Mouse (Mus musculus): ENCODE data around the gene Supt4a.

The Supt4a gene

DNA sequence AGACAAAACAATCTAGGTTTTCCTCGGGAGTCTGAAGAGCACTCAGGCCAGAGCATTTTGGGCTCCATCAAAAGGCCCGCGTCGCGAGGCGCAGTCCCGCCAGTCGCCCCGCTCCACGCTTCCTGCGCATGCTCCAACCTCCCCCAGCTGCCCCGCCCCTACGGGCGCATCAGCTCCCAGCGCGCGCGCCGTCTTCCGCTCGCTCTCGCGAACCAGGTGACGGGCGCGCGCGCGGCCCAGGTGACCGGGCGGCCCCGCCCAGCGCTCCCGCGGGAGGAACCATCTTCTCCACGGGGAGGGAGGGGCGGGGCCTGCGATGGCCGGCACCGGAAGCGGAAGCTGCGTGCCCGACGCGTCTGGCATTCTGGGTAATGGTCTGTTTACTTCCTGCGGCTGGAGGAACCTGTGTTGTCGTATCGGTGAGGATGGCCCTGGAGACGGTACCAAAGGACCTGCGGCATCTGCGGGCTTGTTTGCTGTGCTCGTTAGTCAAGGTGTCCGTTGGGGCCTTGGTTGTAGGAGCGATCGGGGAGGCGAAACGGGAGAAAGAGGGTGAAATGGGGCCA, at the start of gene Supt4a:
Supt4a (plus strand) TSS at position 378 of the 566 bp plus-strand sequence.
- DNase-seq, result peak; percentile 98

GRCm38 (mm10) chr11:87688478-87689203, 48.7 kb upstream of the Supt4a start:
- no peak for DNase-seq

DNA sequence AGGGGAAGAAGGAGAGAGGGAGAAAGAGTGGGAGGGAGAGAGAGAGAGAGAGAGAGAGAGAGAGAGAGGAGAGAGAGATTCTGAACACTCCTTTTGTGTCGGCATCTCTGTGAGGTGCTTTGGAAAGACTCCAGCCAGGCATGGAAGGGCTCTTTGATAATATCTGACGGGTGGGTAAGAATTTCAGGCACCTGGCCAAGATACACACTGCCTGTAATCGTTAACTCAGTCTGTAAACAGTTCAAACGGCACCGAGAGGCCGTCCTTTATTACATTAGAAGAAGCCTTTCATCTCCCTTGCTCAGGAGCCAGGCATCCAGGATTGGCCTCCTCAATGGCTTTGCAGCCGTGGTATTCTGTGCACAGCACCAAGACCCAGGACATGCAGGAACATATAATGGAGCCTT, 47.9 kb upstream of the Supt4a start:
- DNase-seq, result peak; percentile 50

DNA sequence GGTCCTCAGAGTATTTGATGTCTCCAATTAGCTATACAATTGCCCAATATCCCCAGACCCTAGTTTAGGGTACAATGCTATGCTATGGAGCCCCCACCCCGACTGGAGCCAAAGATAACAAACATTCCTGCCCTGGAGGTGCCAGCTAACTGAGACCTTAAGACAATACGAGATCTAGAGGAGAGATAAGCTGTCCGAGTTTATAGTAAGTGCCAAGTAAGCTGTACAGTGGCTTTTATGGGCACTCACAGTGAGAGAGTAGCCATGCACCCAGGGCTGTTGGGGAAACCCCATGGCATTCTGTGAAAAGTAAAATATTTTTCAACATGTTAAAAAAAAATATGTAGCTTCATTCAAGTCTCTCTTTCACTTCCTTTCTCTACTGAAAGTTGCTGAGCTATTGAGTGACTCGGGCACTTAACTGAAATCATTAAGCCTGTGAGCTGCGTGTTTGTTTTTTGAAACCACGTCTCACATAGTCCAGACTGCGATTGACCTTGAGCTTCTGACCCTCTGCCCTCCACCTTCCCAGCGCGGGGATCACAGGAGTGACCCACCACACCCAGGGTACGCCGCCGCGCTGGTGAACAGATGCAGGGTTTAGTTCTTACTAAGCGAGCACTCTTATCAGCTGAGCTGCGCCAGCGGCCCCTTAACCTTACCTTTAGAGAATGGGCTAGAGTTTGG, 47.2 kb upstream of the Supt4a start:
- no peak for DNase-seq

DNA sequence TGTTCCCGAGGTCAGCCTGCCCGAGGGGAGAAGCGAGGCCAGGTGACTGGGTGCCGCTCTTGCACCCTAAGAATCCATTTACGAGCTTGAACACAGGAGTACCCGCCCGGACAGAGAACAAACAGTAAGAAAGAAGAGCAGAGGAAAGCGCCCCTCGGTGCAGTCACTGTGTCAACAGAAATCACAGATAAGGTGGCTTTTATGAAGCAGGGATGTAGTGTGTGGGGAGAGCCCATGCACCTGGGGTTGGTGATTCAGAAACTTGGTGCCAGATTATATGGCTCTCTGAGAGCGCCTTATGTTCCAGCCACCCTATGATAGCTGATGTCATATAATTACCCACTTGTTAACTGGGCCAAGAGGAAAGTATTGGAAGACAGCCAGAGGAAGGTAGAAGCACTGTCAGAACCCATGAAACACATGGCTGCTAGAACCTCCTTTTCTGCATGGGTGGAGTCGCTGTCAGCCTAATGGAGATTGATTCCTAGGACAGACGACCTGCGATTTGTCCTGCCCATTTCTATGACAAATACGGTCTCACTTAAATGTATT, 40.1 kb upstream of the Supt4a start:
- DNase-seq, result no peak

- no peak for DNase-seq
Measured at GRCm38 (mm10) chr11:87698126-87698525, 39.2 kb upstream of the Supt4a start.

DNA sequence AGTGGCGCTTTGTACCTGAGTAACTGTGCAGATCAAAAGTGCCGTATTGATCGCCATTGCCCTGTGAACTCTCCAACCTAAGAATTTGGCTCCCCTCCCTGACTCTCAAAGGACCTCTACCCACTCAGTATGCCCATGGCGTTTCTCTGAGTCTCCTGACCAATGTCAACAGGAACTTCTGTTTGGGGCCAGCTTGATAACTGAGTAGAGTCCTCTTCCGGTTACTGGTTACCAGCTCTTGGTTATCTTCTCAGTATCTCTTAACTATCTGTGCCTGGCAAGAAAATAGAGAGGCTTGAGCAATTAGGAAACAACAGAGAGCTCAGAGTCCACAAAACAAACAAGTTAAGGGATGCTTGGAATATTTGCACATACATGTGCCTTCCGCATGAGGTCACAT, 36.2 kb upstream of the Supt4a start:
- DNase-seq, result no peak

DNA sequence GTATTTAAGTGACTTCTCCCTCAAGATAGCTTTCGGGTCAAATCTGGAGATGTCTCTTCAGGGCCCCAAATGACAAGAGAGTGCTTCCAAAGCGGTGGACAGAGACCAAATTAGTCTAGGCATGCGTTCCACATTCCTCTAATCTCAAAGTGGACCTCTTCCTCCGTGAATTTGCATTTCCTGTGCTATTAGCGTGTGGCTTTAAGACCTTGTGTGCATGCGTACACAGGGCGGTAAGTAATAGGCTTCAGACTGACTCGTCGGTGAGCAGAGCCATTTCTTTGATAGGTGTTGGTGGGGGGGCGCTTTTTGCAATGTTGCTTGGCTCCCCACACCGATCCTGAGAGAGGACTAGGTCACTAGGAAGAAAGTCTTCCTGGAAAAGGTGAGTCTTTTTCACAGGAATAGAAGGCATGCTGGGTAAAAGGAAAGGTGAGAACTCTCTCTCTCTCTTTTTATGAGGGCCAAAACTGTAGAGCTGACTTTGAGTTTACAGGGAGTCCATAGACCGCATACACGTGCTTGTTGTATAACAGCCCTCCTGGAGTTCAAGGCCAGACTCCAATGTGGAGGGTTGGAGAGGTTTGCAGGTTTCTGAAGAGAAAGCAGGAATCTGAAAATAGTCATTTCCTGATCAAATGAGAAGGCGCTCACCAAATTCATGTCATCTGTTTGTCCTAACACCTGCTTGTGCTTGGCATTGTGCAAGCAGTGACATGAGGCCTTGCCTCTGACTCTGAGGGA, 35.3 kb upstream of the Supt4a start:
- DNase-seq, result no peak

DNA sequence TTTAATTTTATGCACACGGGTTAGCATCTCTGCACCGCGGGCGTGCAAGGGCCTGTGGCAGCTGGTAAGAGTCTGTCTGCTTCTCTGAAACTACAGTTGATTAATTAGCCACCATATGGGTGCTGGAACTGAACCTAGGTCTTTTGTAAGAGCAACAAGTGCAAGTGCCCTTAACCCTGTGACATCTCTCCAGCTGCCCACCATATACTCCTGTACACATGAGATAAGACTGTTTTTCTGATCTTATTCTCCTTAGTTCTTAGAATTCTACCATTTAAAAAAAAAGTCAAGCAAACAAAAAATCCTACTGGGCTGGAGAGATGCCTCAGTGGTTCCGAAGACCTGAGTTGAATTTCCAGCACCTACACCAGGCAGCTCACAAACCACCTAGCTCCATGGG, 33.7 kb upstream of the Supt4a start:
- DNase-seq, result no peak

- no peak for DNase-seq
Measured at GRCm38 (mm10) chr11:87704289-87704688, 33.1 kb upstream of the Supt4a start.

DNA sequence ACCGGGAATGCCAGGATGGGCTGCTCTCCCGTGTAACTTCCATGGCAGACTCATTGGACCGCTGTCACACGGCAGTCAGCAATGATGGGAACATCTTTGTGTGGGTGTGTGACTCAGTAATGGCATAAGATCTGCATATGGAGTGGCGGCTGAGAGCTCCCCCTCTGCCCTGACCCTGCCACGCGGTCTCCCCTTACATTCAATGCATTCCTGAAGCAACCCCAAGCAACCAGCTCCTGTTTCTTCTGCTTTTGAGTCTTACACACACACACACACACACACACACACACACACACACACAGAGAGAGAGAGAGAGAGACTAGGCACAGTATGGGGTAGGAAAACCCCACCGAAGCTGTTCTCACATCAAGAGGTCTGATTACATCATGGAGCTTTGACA, 29.8 kb upstream of the Supt4a start:
- no peak for DNase-seq

- DNase-seq, result no peak
Measured at GRCm38 (mm10) chr11:87708979-87709378, 28.4 kb upstream of the Supt4a start.

DNA sequence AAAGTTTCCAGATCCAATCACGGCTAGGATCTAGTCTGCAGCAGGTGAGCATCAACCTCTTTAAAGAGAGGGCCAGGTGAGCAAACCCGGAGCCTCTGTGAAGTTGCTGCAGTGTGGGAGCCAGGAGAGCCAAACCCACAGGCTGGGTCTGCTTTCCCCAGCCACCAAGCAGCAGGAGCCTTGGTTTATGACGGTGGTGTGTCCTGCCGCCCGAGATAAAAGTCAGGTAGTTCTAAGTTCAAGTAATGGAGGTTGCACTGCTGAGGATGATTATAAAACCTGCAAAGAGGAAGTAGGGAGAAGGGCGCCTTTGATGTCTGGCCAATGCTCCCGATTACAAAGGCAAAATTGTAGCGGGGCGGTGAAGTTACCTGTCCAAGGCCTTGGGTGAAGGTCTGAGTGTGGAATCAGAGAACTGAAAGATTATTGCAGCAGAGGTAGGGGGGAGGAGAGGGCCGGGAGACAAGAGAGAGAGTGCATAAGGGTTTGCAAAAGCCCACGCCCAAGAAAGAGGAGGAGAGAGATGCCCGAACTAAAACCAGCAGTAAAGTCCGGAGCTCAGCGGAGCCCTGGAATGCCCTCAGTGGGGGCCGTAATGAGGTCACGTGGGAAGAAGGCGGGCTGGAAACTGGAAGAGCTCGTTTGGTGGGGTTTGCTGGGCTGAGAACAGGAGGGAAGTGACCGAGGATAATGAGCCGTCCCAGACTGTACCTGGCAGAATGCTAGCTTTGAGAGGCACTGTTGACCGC, 27.7 kb upstream of the Supt4a start:
- peak; percentile 77 for DNase-seq

DNA sequence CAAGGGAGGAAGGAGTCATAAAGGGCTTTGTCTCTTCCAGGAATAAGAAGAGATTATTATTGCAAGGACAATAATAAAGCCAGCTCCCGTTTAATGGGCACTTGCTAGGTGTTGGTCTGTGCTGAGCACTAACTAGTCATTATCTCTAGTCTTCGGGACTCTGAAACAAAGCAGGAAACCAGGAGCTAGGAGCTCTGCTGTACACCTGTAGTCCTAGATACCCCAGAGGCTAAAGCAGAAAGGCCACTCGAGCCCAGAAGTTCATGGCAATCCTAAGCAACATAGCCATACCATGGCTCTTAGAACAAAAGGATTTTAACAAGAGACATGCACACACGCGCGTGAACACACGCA, 27.1 kb upstream of the Supt4a start:
- DNase-seq, result no peak

DNA sequence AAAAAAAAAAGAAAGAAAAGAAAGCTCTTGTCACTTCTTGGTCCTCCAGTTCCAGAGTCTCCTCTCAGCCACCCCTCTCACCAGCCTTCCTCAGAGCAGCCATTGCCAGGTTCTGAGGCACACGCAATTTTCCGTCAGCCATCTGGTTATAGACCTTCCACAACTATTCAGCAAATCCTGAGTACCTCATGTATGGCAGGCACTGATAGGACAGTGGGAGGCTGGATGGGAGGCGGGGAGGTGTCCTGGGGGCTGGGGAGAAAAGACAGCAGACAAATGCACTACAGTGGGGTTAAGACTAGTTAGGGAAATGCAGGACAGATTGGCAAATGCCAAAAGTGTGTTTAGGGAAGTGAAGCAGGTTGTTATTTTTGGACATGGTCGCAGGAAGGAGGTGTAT, 25.2 kb upstream of the Supt4a start:
- no peak for DNase-seq

GRCm38 (mm10) chr11:87715999-87716398, 21.4 kb upstream of the Supt4a start:
- no peak for DNase-seq

GRCm38 (mm10) chr11:87719526-87719925, 17.8 kb upstream of the Supt4a start:
- DNase-seq, result no peak

DNA sequence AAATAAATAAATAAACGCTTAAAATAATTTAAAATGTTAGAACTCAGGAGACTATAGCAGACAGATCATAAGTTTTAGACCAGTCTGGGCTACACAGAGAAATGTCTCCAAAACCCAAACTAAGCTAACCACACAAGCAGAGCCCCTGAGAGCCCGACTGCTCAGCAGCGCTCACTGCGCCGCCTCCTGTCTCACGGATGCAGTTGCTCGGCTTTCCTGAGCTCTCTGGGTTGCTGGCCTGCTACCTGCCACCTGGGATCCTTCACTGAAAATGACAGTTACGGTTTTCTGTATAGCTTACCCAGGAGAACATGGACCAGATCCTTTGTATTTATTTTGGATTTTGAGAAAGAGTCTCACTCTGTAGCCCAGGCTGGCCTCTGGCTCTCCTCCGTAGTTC, 17.0 kb upstream of the Supt4a start:
- DNase-seq, result no peak

DNA sequence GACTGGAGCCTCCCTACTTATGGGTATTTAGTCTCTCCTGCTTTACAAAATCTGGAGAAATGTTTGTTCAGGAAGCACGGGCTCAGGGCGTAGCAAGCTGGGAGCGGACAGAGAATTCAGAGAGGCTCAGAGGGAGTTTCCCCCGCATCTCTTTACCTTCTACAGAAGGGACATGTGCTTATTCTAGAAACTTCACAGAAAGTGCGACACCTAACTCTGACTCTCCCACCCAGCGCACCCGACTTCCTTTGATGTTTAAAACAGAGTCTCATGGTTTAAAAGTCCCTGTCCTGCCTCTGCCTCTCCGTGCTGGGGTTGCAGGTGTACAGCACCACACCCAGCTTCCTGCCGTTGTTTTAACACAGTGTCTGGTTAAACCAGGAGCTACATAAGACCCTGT, 16.5 kb upstream of the Supt4a start:
- no peak for DNase-seq

DNA sequence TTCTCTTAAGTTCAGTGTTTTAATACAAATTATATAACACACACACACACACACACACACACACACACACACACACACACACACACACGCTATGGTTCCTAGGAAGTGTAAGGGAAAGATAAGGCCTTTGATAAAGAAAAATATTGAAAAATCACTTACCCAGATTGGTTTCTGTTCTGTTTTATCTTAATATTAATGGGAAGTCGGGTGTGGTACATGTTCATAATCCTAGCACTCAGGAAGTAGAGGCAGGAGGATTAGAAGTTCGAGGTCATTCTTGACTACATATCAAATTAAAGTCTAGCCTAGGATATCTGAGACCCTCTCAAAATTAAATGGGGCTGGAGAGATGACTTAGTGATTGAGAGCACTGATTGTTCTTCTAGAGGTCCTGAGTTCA, 15.2 kb upstream of the Supt4a start:
- no peak for DNase-seq

- no peak for DNase-seq
Measured at GRCm38 (mm10) chr11:87722891-87723290, 14.5 kb upstream of the Supt4a start.

DNA sequence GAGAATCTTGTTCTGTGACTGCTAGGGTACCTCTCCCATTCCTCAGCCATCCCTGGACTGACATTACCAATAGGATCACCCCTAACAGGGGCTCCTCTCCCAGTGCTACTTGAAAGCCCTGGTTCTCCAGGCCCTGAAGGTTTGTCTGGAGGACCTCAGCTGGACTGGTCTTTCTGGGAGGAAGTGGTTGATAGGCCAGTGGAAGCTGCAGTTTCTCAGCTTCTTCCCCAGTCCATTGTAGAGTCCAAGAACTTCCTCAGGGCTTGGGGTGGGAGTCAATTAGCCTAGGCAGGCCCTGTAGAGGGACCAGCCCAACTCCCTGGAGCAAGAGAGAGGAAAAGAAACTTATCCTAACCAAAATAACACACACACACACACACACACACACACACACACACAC, 11.8 kb upstream of the Supt4a start:
- DNase-seq, result no peak
